Mouse (Mus musculus) embryo, embryonic 10.5 days (tissue): ENCODE measurements around the gene Exoc5.
"Not testable (repeated sequence)": the region's sequence is repeated elsewhere in the genome, so short reads cannot be mapped to it uniquely, and the experiment has no call there.

ENCODE experiments used
- DNase-seq: peaks from one replicate; pipeline ENCODE4 v3.0.0-alpha.2; 2015; ENCODE audit warnings: low spot score

Exoc5 gene

DNA sequence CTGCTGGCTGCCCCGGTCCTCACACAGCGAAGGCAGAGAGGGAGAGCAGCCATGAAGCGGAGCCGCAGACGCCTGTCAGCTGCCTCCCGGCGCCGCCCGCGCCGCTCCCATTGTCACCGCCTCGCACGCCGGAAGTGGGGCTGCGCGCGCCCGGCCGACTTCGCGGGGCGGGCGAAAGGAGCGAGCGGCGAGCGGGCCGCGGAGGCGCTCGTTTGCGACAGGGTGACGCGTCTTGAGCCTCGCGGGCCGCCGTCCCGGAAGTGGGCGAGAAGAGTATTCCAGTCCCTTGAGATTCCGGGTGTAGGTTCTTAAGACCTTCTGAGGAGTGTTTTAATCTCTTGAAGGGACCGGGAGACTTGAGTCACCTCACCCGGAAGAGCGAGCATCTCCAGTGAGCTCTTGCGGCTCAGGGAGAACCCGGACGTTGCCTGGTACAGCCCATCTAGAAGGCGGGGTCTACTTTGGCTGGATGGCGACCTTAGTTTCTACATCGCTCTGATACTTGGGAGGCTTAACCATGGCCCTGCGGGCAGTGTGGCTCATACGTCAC is at the start of gene Exoc5:
Exoc5 (minus strand) TSS at position 380 of the 550 bp plus-strand sequence.
- peak; percentile 94 for DNase-seq

GRCm38 (mm10) chr14:49091755-49092154 is 25.3 kb upstream of the Exoc5 start:
- not testable (repeated sequence) for DNase-seq

- DNase-seq = no peak
These were observed 24.8 kb upstream of the Exoc5 start for GRCm38 (mm10) chr14:49091277-49091676.

DNA sequence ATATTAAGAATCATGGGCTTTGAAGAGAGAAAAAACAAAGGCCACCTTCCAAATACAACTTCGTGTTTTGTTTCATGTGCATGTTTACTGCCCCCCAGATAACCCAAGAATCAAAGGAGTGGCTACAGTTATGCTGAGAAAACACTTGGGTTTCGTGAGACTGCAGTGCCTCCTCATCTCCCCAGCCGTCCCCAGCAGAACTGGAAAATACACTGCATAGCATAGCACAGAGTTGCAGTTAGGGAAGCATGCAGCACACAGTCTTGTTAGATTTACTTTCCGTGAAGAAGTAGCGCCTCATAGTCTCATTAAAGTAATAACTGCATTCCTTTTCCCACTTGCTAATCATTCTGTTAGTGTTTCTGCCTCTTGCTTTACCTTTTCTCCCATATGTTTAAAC is 23.6 kb upstream of the Exoc5 start:
- DNase-seq = peak; percentile 27

GRCm38 (mm10) chr14:49089461-49090058 is 23.1 kb upstream of the Exoc5 start:
- DNase-seq = peak; percentile 46

GRCm38 (mm10) chr14:49088155-49089048 is 21.9 kb upstream of the Exoc5 start:
- DNase-seq = peak; percentile 67

GRCm38 (mm10) chr14:49086522-49086921 is 20.1 kb upstream of the Exoc5 start:
- no peak for DNase-seq

- no peak for DNase-seq
These were observed 12.4 kb upstream of the Exoc5 start for GRCm38 (mm10) chr14:49078820-49079219.

DNA sequence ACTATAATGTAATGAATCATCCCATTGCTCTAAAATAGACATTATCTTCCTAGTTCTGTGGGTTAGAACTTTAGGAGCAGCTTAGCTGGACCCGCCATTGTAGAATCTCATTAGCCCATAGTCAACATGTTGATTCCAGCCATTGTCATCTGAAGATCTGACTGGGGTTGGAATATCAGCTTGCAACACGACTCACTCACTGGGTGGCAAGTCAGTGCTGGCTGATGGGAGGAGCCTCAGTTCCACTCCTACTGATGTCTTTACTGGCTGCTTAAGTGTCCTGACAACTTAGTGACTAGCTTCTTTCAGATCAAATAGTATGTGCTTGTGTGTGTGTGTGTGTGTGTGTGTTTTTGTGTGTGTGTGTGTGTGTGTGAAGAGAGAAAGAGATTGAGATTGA is 7.9 kb upstream of the Exoc5 start:
- no peak for DNase-seq

GRCm38 (mm10) chr14:49073896-49074295 is 7.4 kb upstream of the Exoc5 start:
- DNase-seq = no peak

GRCm38 (mm10) chr14:49072837-49073236 is 6.4 kb upstream of the Exoc5 start:
- DNase-seq = no peak

DNA sequence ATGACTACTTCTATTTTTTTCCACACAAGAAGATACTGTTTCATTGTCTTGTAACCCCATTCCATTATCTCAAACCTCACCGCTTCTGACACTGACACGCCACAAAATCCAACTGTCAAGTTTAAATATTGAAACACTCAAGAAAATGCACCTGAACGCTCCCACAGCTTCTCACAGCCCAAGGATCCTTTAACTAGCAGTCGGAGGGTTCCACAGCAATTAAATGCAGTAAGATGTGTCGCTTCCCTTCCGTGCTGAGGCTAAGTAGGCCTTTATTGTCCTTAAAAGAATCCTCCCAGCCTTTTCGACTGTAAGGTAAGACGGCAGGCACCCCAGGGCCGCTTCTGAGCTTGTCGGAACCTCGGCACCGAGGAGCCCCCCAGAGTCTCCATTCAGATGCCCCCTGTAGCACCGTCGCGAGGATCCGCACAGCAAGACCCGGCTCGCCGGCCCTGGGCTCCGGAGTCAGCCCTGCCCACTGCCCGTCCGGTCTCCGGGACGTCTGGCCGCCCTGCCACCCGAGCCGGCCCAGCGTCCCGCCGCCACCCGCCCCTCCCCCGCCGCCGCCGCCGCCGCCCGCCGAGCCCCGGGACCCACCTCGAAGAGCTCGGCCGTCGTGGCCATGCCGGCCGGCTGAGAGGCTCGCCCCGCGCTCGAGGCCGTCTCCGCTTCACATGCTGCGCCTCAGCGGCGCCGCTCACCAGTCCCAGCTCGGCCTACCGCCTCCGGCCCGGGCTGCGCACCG is 752 bp downstream of the Exoc5 start, which contains the start of gene Ap5m1:
Ap5m1 (plus strand) TSS at position 569 of the 745 bp plus-strand sequence.
- peak; percentile 56 for DNase-seq

DNA sequence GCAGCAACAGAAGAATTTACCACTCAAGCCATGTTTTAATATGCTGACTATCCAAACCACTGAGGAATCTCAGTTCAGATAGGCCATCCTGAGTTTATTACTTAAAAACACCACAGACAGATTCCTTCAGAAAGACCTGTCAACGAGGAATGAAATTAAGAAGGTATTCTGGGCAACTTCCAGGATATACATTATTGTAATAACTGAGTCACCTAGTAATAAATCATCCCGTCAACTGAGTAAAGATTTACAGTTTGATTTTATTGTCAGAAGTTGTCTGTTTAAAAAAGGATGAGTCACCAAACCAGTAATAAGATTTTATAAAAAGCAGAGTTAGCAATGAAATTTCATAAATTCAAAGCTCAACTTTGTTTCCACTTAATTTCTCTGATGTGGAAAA is 2.6 kb downstream of the Exoc5 start:
- no peak for DNase-seq

DNA sequence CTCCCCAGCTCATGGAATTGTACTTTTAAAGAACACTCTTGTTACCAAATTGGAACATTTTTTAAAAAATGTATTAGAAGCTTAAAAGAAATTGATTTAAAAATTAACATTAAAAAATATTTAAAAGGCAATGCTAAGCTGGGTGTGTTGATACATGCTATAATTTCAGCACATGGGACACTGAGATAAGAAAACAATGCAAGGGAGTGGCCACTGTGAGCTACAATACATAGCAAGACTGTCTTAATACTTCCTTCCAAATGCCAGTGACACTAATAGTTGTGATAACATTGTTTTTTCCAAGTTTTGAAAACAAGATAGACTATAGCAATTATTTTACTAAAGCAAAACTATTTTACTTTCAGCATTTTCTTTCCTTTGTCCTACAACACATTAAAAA is 17.0 kb downstream of the Exoc5 start:
- DNase-seq = no peak

DNA sequence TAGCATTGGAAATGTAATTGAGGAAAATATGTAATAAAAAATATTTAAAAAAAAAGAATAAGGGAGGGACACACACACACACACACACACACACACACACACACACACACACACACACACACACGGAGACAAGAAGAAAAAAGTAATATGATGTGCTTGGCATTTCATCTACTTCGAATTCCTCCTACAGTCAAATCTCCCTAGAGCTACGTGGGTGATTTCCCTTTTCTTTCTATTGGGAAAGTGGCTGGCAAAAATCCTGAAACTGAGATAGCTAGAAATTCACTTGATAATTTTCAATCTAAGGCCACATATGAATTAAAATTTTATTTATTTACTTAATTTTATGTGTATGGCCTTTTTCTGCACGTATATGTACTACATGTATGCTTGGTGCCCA is 20.8 kb downstream of the Exoc5 start:
- no peak for DNase-seq

DNA sequence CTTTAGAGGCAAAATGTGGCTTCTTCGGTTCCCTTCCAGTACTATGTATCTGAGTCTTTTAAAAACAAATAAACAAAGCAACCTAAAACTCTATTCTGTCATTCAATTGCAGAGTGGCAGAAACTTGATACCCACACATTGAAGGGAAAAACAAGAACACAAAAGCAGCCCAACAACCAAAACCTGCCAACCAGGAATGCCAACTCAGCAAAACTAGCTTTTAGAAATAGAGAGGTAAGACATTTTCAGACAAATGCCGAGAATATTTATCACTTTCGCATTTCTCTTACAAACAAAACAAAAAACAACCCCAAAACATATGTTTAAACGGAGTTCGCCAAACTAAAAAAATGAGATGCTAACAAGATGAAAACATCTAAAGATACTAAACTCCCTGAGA is 37.5 kb downstream of the Exoc5 start:
- DNase-seq = peak; percentile 4

DNA sequence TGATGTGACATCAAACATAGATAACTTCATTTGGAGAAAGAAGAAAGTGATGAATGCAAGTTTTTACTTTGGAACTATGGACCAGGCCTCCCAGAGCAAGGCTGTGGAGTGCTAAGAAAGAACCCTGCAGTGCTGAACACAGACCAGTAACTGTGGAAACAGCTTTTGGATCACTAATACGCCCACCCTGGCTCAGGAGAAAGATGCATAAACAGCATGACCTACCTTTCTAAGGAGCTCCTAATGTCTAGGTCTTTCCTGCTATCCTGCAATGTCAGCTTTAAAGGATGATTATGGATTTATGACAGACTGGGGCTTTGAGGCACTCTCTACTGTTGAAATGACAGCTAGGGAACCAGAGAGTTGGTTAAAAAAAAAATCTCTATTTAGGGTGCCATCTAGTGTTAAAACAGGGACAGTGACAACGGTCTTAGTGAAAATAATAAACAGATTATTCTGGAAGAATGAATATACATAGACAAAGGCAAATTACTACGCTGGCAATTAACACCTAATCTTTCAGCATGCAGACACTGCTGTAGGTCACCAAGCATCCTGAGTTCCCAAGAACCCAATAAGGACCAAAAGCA is 38.6 kb downstream of the Exoc5 start:
- DNase-seq = peak; percentile 19

GRCm38 (mm10) chr14:49027040-49027778 is 39.2 kb downstream of the Exoc5 start:
- DNase-seq = no peak

DNA sequence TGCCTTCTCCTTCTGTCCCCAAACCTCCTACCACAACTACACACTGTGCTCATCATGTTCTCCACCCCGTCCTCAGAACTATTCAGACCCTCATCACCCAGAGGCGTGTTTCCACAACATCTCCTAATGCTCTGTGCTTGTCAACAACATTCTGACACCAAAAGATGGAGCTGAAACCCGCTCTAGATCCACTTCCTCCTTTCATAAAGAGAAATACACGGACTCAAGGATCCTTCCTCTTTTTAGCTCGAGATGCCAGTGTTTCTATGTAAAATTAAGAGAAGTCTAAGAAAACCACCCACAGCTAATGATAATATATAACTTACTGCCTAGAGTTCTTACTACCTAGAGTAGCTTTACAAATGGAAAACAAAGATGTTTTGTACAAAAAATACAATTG is 46.7 kb downstream of the Exoc5 start:
- no peak for DNase-seq

DNA sequence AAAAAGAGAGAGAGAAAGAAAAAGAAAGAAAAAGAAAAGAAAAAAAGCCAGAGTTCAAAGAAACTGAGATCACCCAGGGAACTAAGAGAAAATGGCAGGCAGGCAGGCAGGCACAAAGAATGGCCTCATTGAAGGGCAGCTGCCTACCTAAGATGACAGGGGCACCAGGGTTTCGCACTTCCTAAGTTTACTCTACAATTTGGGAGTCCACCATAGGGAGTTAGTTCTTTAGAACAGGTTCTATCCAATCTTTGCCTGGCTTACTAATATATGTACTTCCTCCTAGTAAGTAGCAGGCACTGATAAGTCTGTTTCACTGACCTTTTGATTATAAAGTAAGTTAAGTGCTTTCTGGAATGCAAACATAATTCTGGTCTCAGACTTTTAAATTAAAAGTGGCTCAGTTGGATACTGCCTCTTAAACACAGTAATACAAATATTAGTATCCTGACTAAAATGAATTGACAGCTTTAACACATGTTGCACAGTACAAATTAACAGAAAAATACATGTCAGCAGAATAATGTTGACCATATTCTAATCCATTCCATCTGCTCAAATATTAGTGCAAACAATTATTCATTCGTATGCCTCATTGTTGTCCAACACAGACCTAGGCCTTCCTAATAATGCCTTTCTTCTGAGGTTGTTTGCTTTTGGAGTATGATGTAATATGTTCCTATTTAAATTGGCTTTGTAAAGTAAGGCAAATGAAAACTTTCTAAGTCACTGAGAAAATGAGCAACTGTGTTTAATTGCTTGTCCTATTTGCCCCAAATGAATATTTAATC is 57.9 kb downstream of the Exoc5 start:
- no peak for DNase-seq
